Mouse (Mus musculus) MEL (cell line): ENCODE results near the gene Elk3. TPM values are rescaled to one million over a fixed set of nuclear protein-coding genes. Genes with fewer than 3 reads are reported as not detected.
A peak's percentile ranks its signal among the peaks of the same experiment; 100 is the strongest.

Experiments used
- DNase-seq: peaks from one replicate; pipeline ENCODE4 v3.0.0; 2011; ENCODE audit warnings: low read depth, low spot score
- H3K27ac ChIP-seq: 2 replicates; pipeline ENCODE4 v1.5.1; 2012; ENCODE audit warnings: low read depth, mild to moderate bottlenecking, control low read depth, low read length, moderate library complexity; ENCODE audit not compliant: control insufficient read depth
- H3K27me3 ChIP-seq, 2 experiments: fragments of 150-350 bp in 1 of 2; sonication (generic) in 1 of 2; 2 replicates each; pipeline ENCODE4 v1.6.1; 2012; ENCODE audit warnings: low read length in 2 of 2, mild to moderate bottlenecking in 2 of 2, improper control_type of control experiment in 1 of 2, moderate library complexity in 1 of 2; ENCODE audit not compliant: insufficient read depth in 2 of 2, control insufficient read depth in 1 of 2
- H3K36me3 ChIP-seq, 2 experiments: 2 replicates each; pipeline ENCODE4 v1.6.1; 2012 to 2014; ENCODE audit warnings: low read length in 2 of 2, improper control_type of control experiment in 1 of 2, inconsistent platforms in 1 of 2, mild to moderate bottlenecking in 1 of 2; ENCODE audit not compliant: insufficient read depth in 2 of 2, control insufficient read depth in 1 of 2
- H3K4me1 ChIP-seq, 2 experiments: fragments of 150-350 bp in 1 of 2; sonication (generic) in 1 of 2; 2 replicates each; pipeline ENCODE4 v1.6.1; 2012; ENCODE audit warnings: low read length in 2 of 2, improper control_type of control experiment in 1 of 2, mild to moderate bottlenecking in 1 of 2; ENCODE audit not compliant: insufficient read depth in 2 of 2, control insufficient read depth in 1 of 2
- H3K4me3 ChIP-seq, 2 experiments: fragments of 150-350 bp in 1 of 2; sonication (generic) in 1 of 2; 2 replicates each; pipeline ENCODE4 v1.5.1; 2012; ENCODE audit warnings: low read depth in 2 of 2, low read length in 2 of 2, mild to moderate bottlenecking in 2 of 2, moderate library complexity in 2 of 2, control low read depth in 1 of 2, improper control_type of control experiment in 1 of 2; ENCODE audit not compliant: control insufficient read depth in 1 of 2, insufficient read depth in 1 of 2
- H3K79me2 ChIP-seq: 2 replicates; pipeline ENCODE4 v1.6.1; 2012; ENCODE audit warnings: mild to moderate bottlenecking, low read length, moderate library complexity; ENCODE audit not compliant: control insufficient read depth, poor library complexity, insufficient read depth
- H3K9ac ChIP-seq: 2 replicates; pipeline ENCODE4 v1.6.1; 2012; ENCODE audit warnings: low read depth, mild to moderate bottlenecking, control low read depth, low read length, moderate library complexity; ENCODE audit not compliant: control insufficient read depth, poor library complexity, severe bottlenecking
- H3K9me3 ChIP-seq: fragments of 150-350 bp; sonication (generic); replicated peaks from 2 replicates; pipeline ENCODE4 v1.6.1; 2012; ENCODE audit warnings: mild to moderate bottlenecking, low read length, improper control_type of control experiment, moderate library complexity; ENCODE audit not compliant: insufficient read depth
- BHLHE40 ChIP-seq: IDR thresholded peaks from 2 replicates; pipeline ENCODE4 v1.6.1; 2012; ENCODE audit warnings: low read depth, mild to moderate bottlenecking, inconsistent platforms, low read length, improper control_type of control experiment, borderline replicate concordance
- CHD1 ChIP-seq: IDR thresholded peaks from 2 replicates; pipeline ENCODE4 v1.6.1; 2012; ENCODE audit warnings: low read depth, mild to moderate bottlenecking, inconsistent platforms, low read length, improper control_type of control experiment
- CHD2 ChIP-seq: IDR thresholded peaks from 2 replicates; pipeline ENCODE4 v1.6.1; 2011; ENCODE audit warnings: low read length, improper control_type of control experiment
- EP300 ChIP-seq, 2 experiments: IDR thresholded peaks; 2 replicates each; pipeline ENCODE4 v1.6.1; 2011; ENCODE audit warnings: improper control_type of control experiment in 2 of 2, low read length in 2 of 2, low read depth in 1 of 2, mild to moderate bottlenecking in 1 of 2
- MEF2A ChIP-seq: IDR thresholded peaks from 2 replicates; pipeline ENCODE4 v1.6.1; 2014; ENCODE audit warnings: low read depth, mild to moderate bottlenecking, inconsistent platforms, low read length, improper control_type of control experiment; ENCODE audit not compliant: poor library complexity, insufficient replicate concordance, severe bottlenecking; ENCODE audit errors: extremely low read depth
- MYB ChIP-seq: IDR thresholded peaks from 2 replicates; pipeline ENCODE4 v1.6.1; 2011; ENCODE audit warnings: mild to moderate bottlenecking, low read depth, low read length, improper control_type of control experiment
- SIN3A ChIP-seq: IDR thresholded peaks from 2 replicates; pipeline ENCODE4 v1.6.1; 2012; ENCODE audit warnings: low read length, improper control_type of control experiment, inconsistent platforms
- TCF12 ChIP-seq: IDR thresholded peaks from 2 replicates; pipeline ENCODE4 v1.6.1; 2014; ENCODE audit warnings: low read depth, mild to moderate bottlenecking, inconsistent platforms, low read length, improper control_type of control experiment, moderate library complexity
- USF1 ChIP-seq: IDR thresholded peaks from 2 replicates; pipeline ENCODE4 v1.6.1; 2014; ENCODE audit warnings: low read depth, mild to moderate bottlenecking, inconsistent platforms, low read length, improper control_type of control experiment, moderate library complexity
- ZKSCAN1 ChIP-seq: IDR thresholded peaks from 2 replicates; pipeline ENCODE4 v1.6.1; 2012; ENCODE audit warnings: low read depth, mild to moderate bottlenecking, inconsistent platforms, low read length, improper control_type of control experiment, moderate library complexity
- ZNF384 ChIP-seq: IDR thresholded peaks from 2 replicates; pipeline ENCODE4 v1.6.1; 2012; ENCODE audit warnings: low read depth, mild to moderate bottlenecking, inconsistent platforms, low read length, improper control_type of control experiment
- polyA plus RNA-seq, 2 experiments: library from polyadenylated mRNA; stranded (reverse) in 1 of 2; unstranded in 1 of 2; fragments of >175 nt in 1 of 2; fragments of >200 nt in 1 of 2; gene quantifications; 2 replicates each; pipeline versions ENCODE4 v1.2.1 to v1.2.4; 2012; ENCODE audit warnings: low replicate concordance in 2 of 2, low read depth in 1 of 2; ENCODE audit not compliant: insufficient read length in 2 of 2, insufficient read depth in 1 of 2, missing spikeins in 1 of 2
- total RNA-seq: library from RNA; depleted of rRNA; stranded (reverse); fragments of 300-350 nt; gene quantifications from 2 replicates; pipeline ENCODE4 v1.2.3, GENCODE M21; 2012

Elk3 gene
- total and polyA plus RNA-seq, 3 experiments: 1.0 to 6.3 TPM; not detected in 1

- Histone ChIP-seq H3K4me1 (peaks cover 2 to 12% of the 10 kb centered on the region in 2 experiments; a peak in 3 of 4 replicates), H3K36me3 (peaks cover 0 to 7% of the 10 kb centered on the region in 2 experiments; a peak in 2 of 4 replicates), H3K4me3 (no peak overlapping the region), H3K79me2 (no peaks in the 10 kb centered on the region), H3K9ac (no peak overlapping the region), H3K27me3 (no peaks in the 10 kb centered on the region), H3K27ac (no peak overlapping the region), H3K9me3 (no peaks in the 10 kb centered on the region)
- no peak for DNase-seq
- TF ChIP-seq EP300 (IDR thresholded peaks at IDR 0.05; ENCODE audit: low read depth in 1 of 2, low read length in 2 of 2): no peak
- no peak for TF ChIP-seq CHD1
- no peak for TF ChIP-seq TCF12
- no peak for TF ChIP-seq USF1
- no peak for TF ChIP-seq SIN3A
- no peak for TF ChIP-seq ZKSCAN1
- no peak for TF ChIP-seq MYB
- no peak for TF ChIP-seq BHLHE40
- no peak for TF ChIP-seq MEF2A
- TF ChIP-seq CHD2: no peak
Measured at GRCm38 (mm10) chr10:93275212-93276136, 35.5 kb downstream of the Elk3 start.

GRCm38 (mm10) chr10:93274277-93274696, 36.6 kb downstream of the Elk3 start:
- TF ChIP-seq SIN3A: no peak
- peak; percentile 36; the same call in 1 of the 2 replicates for TF ChIP-seq ZNF384
- TF ChIP-seq MEF2A: no peak
- Histone ChIP-seq H3K36me3 (peaks cover 0 to 7% of the 10 kb centered on the region in 2 experiments; a peak in 2 of 4 replicates), H3K4me1 (peaks cover 2 to 12% of the 10 kb centered on the region in 2 experiments; a peak in 3 of 4 replicates), H3K9me3 (no peaks in the 10 kb centered on the region), H3K79me2 (no peaks in the 10 kb centered on the region), H3K27me3 (no peaks in the 10 kb centered on the region), H3K9ac (no peak overlapping the region), H3K27ac (no peak overlapping the region), H3K4me3 (no peak overlapping the region)
- DNase-seq: peak; percentile 53
